Mouse (Mus musculus): ENCODE results near the gene Olfr699. TPM values are rescaled to one million over a fixed set of nuclear protein-coding genes. Genes with fewer than 3 reads are reported as not detected.

Gene Olfr699
- polyA plus RNA-seq, 1 experiment from 2014 or later = not detected

Other genes starting within 250 kb of the Olfr699 start
- gene Olfr693, start 112.6 kb downstream of the Olfr699 start, polyA plus RNA-seq (2016; fragmentation: Nextera tagmentation; extraction: Ambion mirVana) = not detected in 2 replicates
- gene Olfr694, start 101.4 kb downstream of the Olfr699 start, polyA plus RNA-seq (2016; fragmentation: Nextera tagmentation; extraction: Ambion mirVana) = not detected in 2 replicates
- not detected in 2 replicates for gene Olfr695, start 76.8 kb downstream of the Olfr699 start, polyA plus RNA-seq (2016; fragmentation: Nextera tagmentation; extraction: Ambion mirVana)
- not detected in 2 replicates for gene Olfr697, start 50.8 kb downstream of the Olfr699 start, polyA plus RNA-seq (2016; fragmentation: Nextera tagmentation; extraction: Ambion mirVana)
- gene Olfr698, start 37.8 kb downstream of the Olfr699 start, polyA plus RNA-seq (2016; fragmentation: Nextera tagmentation; extraction: Ambion mirVana) = not detected in 2 replicates
- not detected in 2 replicates for gene Olfr700, start 15.6 kb upstream of the Olfr699 start, polyA plus RNA-seq (2016; fragmentation: Nextera tagmentation; extraction: Ambion mirVana)
- gene Olfr701, start 20.9 kb upstream of the Olfr699 start, polyA plus RNA-seq (2016; fragmentation: Nextera tagmentation; extraction: Ambion mirVana) = not detected in 2 replicates
- not detected in 2 replicates for gene Olfr702, start 40.7 kb upstream of the Olfr699 start, polyA plus RNA-seq (2016; fragmentation: Nextera tagmentation; extraction: Ambion mirVana)
- not detected in 2 replicates for gene Olfr703, start 50.2 kb upstream of the Olfr699 start, polyA plus RNA-seq (2016; fragmentation: Nextera tagmentation; extraction: Ambion mirVana)
- gene Olfr704, start 70.0 kb upstream of the Olfr699 start, polyA plus RNA-seq (2016; fragmentation: Nextera tagmentation; extraction: Ambion mirVana) = not detected in 2 replicates
- gene Olfr705, start 83.7 kb upstream of the Olfr699 start, polyA plus RNA-seq (2016; fragmentation: Nextera tagmentation; extraction: Ambion mirVana) = not detected in 2 replicates
- gene Olfr706, start 95.0 kb upstream of the Olfr699 start, polyA plus RNA-seq (2016; fragmentation: Nextera tagmentation; extraction: Ambion mirVana) = not detected in 2 replicates
- gene Olfr707, start 108.0 kb upstream of the Olfr699 start, polyA plus RNA-seq (2016; fragmentation: Nextera tagmentation; extraction: Ambion mirVana) = not detected in 2 replicates
- not detected in 2 replicates for gene Olfr1532-ps1, start 114.8 kb upstream of the Olfr699 start, polyA plus RNA-seq (2016; fragmentation: Nextera tagmentation; extraction: Ambion mirVana)
- not detected in 2 replicates for gene Olfr709-ps1, start 139.0 kb upstream of the Olfr699 start, polyA plus RNA-seq (2016; fragmentation: Nextera tagmentation; extraction: Ambion mirVana)
- gene Olfr710, start 155.1 kb upstream of the Olfr699 start, polyA plus RNA-seq (2016; fragmentation: Nextera tagmentation; extraction: Ambion mirVana) = not detected in 2 replicates
- not detected in 2 replicates for gene Olfr6, start 170.7 kb upstream of the Olfr699 start, polyA plus RNA-seq (2016; fragmentation: Nextera tagmentation; extraction: Ambion mirVana)
- not detected in 2 replicates for gene Olfr711, start 182.3 kb upstream of the Olfr699 start, polyA plus RNA-seq (2016; fragmentation: Nextera tagmentation; extraction: Ambion mirVana)
- not detected in 2 replicates for gene Olfr2, start 212.9 kb upstream of the Olfr699 start, polyA plus RNA-seq (2016; fragmentation: Nextera tagmentation; extraction: Ambion mirVana)
- not detected in 2 replicates for gene Olfr713, start 238.0 kb upstream of the Olfr699 start, polyA plus RNA-seq (2016; fragmentation: Nextera tagmentation; extraction: Ambion mirVana)